Comparison of ENCODE assay signal across 19 mouse cellular contexts in the genomic region with DNA sequence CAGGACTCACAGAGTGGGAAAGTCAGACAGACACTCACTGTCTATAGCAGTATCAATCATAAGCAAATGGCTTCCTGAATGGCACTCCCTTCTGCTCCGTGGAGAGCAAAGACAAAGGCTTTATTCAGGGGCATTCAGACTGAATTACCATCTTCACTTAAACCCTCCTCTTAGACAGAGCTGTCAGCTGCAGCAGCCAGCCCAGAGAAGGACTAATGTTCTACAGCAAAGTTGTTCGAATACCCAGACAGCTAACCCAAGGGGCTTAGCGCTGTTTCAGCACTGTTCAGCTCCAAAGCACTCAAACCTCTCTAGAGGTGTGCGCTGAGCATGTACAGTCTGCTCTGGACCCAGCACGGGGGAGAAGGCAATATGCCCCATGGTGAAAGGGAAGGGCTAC. TPM values are rescaled to one million over a fixed set of nuclear protein-coding genes. Genes with fewer than 3 reads are reported as not detected.
A peak's percentile ranks its signal among the peaks of the same experiment; 100 is the strongest.
DNase-seq lines count a peak whose midpoint lies in the region; ATAC-seq lines count a peak whose summit lies in the region.
"Had no signal": no experiment of that assay in that cellular context is flagged by ENCODE, and none has a peak within 500 bp of the region (broad histone marks: within the 10 kb centered on the region; RNA-seq: fewer than 3 reads in every experiment).

No protein-coding gene starts in this region.

- no peak overlapping the region for H3K4me3 ChIP-seq in neural tube, embryonic 11.5 days (ENCODE audit: low read depth, low read length)
- no peak overlapping the region for H3K4me3 ChIP-seq in neural tube, embryonic 15.5 days (replicated peaks)
- no peak overlapping the region for H3K4me3 ChIP-seq in hindbrain, embryonic 12.5 days
- H3K4me3 ChIP-seq: liver, embryonic 15.5 days; megakaryocyte, embryonic 14.5 days had no signal

- H3K9me3 ChIP-seq in neural tube, embryonic 11.5 days (ENCODE audit: control insufficient read depth, low read length) = no peaks in the 10 kb centered on the region
- no peaks in the 10 kb centered on the region for H3K9me3 ChIP-seq in neural tube, embryonic 15.5 days (replicated peaks)
- no peaks in the 10 kb centered on the region for H3K9me3 ChIP-seq in hindbrain, embryonic 12.5 days (replicated peaks)
- H3K9me3 ChIP-seq: liver, embryonic 15.5 days had no signal

- no peak overlapping the region for H3K4me2 ChIP-seq in neural tube, embryonic 11.5 days (ENCODE audit: low read depth)
- H3K4me2 ChIP-seq in neural tube, embryonic 15.5 days = no peak overlapping the region
- no peak overlapping the region for H3K4me2 ChIP-seq in hindbrain, embryonic 12.5 days (replicated peaks)
- H3K4me2 ChIP-seq: liver, embryonic 15.5 days had no signal

- no peaks in the 10 kb centered on the region for H3K36me3 ChIP-seq in neural tube, embryonic 11.5 days (ENCODE audit: control insufficient read depth, insufficient read depth, low read length)
- no peaks in the 10 kb centered on the region for H3K36me3 ChIP-seq in neural tube, embryonic 15.5 days
- H3K36me3 ChIP-seq in hindbrain, embryonic 12.5 days = no peaks in the 10 kb centered on the region
- H3K36me3 ChIP-seq: liver, embryonic 15.5 days had no signal

- H3K4me1 ChIP-seq in neural tube, embryonic 11.5 days (ENCODE audit: control insufficient read depth, insufficient read depth, low read length) = peaks cover 29% of the 10 kb centered on the region
- peaks cover 49% of the 10 kb centered on the region for H3K4me1 ChIP-seq in neural tube, embryonic 15.5 days
- H3K4me1 ChIP-seq in hindbrain, embryonic 12.5 days = peaks cover 73% of the 10 kb centered on the region

- no peak for ATAC-seq in neural tube, embryonic 11.5 days (ENCODE audit: insufficient read depth, low FRiP score, low TSS enrichment)
- no peak for ATAC-seq in neural tube, embryonic 15.5 days (ENCODE audit: low FRiP score)
- ATAC-seq in hindbrain, embryonic 12.5 days (ENCODE audit: low FRiP score) = no peak
- ATAC-seq: inflammation-experienced regulatory T-cells, adult 6 months; lung, postnatal 0 days had no signal

- H3K27me3 ChIP-seq in neural tube, embryonic 11.5 days (ENCODE audit: control insufficient read depth, insufficient read depth, low read length) = no peaks in the 10 kb centered on the region
- H3K27me3 ChIP-seq in neural tube, embryonic 15.5 days (replicated peaks) = no peaks in the 10 kb centered on the region
- H3K27me3 ChIP-seq in hindbrain, embryonic 12.5 days = no peaks in the 10 kb centered on the region

- DNase-seq in embryo, embryonic 11 days = peak; percentile 18
- no peak for DNase-seq in embryo, embryonic 9.5 days (ENCODE audit: extremely low spot score)
- peak; percentile 45 for DNase-seq in neural tube, embryonic 11.5 days (ENCODE audit: low spot score)
- no peak for DNase-seq in gastrocnemius, postnatal 25 days
- no peak for DNase-seq in urinary bladder, postnatal 10 days (ENCODE audit: low spot score)
- DNase-seq in adrenal gland, adult 18-20 months (ENCODE audit: low spot score in 2 of 2) = no peak
- DNase-seq: adrenal gland, postnatal 25 days; cerebellum, adult 2 months; gastrocnemius, postnatal 36 days; kidney, adult 8-10 months; kidney, postnatal 4 days; right cerebral cortex, postnatal 4 days; thymus, postnatal 25 days had no signal

- H3K9ac ChIP-seq in neural tube, embryonic 11.5 days (ENCODE audit: low read length) = peak overlapping the region; percentile 15; the same call in 1 of the 2 replicates
- H3K9ac ChIP-seq in neural tube, embryonic 15.5 days (replicated peaks) = no peak overlapping the region
- no peak overlapping the region for H3K9ac ChIP-seq in hindbrain, embryonic 12.5 days
- H3K9ac ChIP-seq: liver, embryonic 15.5 days had no signal

- peak overlapping the region; percentile 72 for H3K27ac ChIP-seq in neural tube, embryonic 11.5 days (ENCODE audit: low read depth, low read length)
- H3K27ac ChIP-seq in neural tube, embryonic 15.5 days (replicated peaks) = no peak overlapping the region
- peak overlapping the region; percentile 31 for H3K27ac ChIP-seq in hindbrain, embryonic 12.5 days
- H3K27ac ChIP-seq: liver, embryonic 15.5 days had no signal

- 47% methylated on average over 5 of the region's 5 CpGs for WGBS in neural tube, embryonic 11.5 days
- WGBS in neural tube, embryonic 15.5 days = 29% methylated on average over 5 of the region's 5 CpGs
- WGBS in hindbrain, embryonic 12.5 days = 40% methylated on average over 5 of the region's 5 CpGs

RNA-seq across cellular contexts. Expression of a gene that starts 32.1 kb away (rescaled TPM):
- polyA plus RNA-seq in neural tube, embryonic 11.5 days (2014; fragmentation: Nextera tagmentation; extraction: Ambion mirVana) = 28.1 and 31.3 TPM in 2 replicates
- polyA plus RNA-seq in neural tube, embryonic 15.5 days (2015; fragmentation: Nextera tagmentation; extraction: Ambion mirVana) = 21.0 and 23.7 TPM in 2 replicates
- 25.7 and 27.5 TPM in 2 replicates for polyA plus RNA-seq in hindbrain, embryonic 12.5 days (2016; fragmentation: Nextera tagmentation; extraction: Ambion mirVana)
- 1 to 10 TPM; 2.2 to 3.2 TPM for total RNA-seq in gastrocnemius, postnatal 25 days (2021)
- 1 to 10 TPM; 2.0 to 3.3 TPM for total RNA-seq in adrenal gland, adult 18-20 months (2021)

Comparison
In these comparisons a context has a peak if more than half of its experiments do, and no peak if none do; other contexts are left out.
1. DNase-seq: peak in embryo, embryonic 11 days (single experiment) and neural tube, embryonic 11.5 days (single experiment); none in embryo, embryonic 9.5 days (single experiment), gastrocnemius, postnatal 25 days (single experiment), urinary bladder, postnatal 10 days (single experiment) and adrenal gland, adult 18-20 months (0 of 2).